Mouse (Mus musculus) embryonic facial prominence, embryonic 13.5 days (tissue): ENCODE measurements around the gene Wdr60. TPM values are rescaled to one million over a fixed set of nuclear protein-coding genes. Genes with fewer than 3 reads are reported as not detected.

Experiments
- ATAC-seq: fragments of 200-750 bp; cut with Nextera tagmentation; 2 replicates; pipeline ENCODE4 v1.8.0; 2017; ENCODE audit warnings: low read depth; ENCODE audit not compliant: insufficient number of reproducible peaks, insufficient read depth, low FRiP score, low TSS enrichment
- H3K27ac ChIP-seq: fragments of 300-500 bp; sonication (generic); 2 replicates; pipeline ENCODE4 v1.5.1; 2015; ENCODE audit warnings: moderate library complexity, mild to moderate bottlenecking, inconsistent platforms
- H3K27me3 ChIP-seq: fragments of 300-500 bp; sonication (generic); 2 replicates; pipeline ENCODE4 v1.6.1; 2015; ENCODE audit warnings: mild to moderate bottlenecking, inconsistent platforms
- H3K36me3 ChIP-seq: fragments of 300-500 bp; sonication (generic); 2 replicates; pipeline ENCODE4 v1.6.1; 2015; ENCODE audit warnings: mild to moderate bottlenecking, inconsistent platforms
- H3K4me1 ChIP-seq: fragments of 300-500 bp; sonication (generic); 2 replicates; pipeline ENCODE4 v1.6.1; 2015; ENCODE audit warnings: inconsistent platforms
- H3K4me2 ChIP-seq: fragments of 300-500 bp; sonication (generic); 2 replicates; pipeline ENCODE4 v1.6.1; 2015; ENCODE audit warnings: moderate library complexity, mild to moderate bottlenecking, inconsistent platforms
- H3K4me3 ChIP-seq: fragments of 300-500 bp; sonication (generic); 2 replicates; pipeline ENCODE4 v1.5.1; 2015; ENCODE audit warnings: mild to moderate bottlenecking, inconsistent platforms
- H3K9ac ChIP-seq: fragments of 300-500 bp; sonication (generic); 2 replicates; pipeline ENCODE4 v1.6.1; 2015; ENCODE audit warnings: mild to moderate bottlenecking, inconsistent platforms
- H3K9me3 ChIP-seq: fragments of 300-500 bp; sonication (generic); 2 replicates; pipeline ENCODE4 v1.6.1; 2016; ENCODE audit warnings: inconsistent platforms
- WGBS: fragments of 180-500 bp; shearing (Covaris S2); methylation state at CpG from one replicate; pipeline ENCODE4 v1.1.7; 2015; ENCODE audit warnings: mixed read lengths; 5-methylcytosine and 5-hydroxymethylcytosine counted together
- polyA plus RNA-seq: library from polyadenylated mRNA; unstranded; fragments of >200 nt; fragmentation: Nextera tagmentation; extraction: Ambion mirVana; gene quantifications from 2 replicates; pipeline ENCODE4 v1.2.1, GENCODE M21; 2015

Gene Wdr60
- polyA plus RNA-seq: 35.6 and 39.3 TPM in 2 replicates

- ATAC-seq: peak; percentile 94
- Histone ChIP-seq H3K9ac (peak within 1 kb of the TSS; percentile 86), H3K4me3 (peak within 1 kb of the TSS; percentile 72), H3K4me2 (peak within 1 kb of the TSS; percentile 67), H3K27ac (peak within 1 kb of the TSS; percentile 85), H3K4me1 (no peaks in the 10 kb centered on the region), H3K9me3 (no peaks in the 10 kb centered on the region), H3K36me3 (no peaks in the 10 kb centered on the region), H3K27me3 (no peaks in the 10 kb centered on the region)
- WGBS: 3% methylated on average over 47 of the region's 47 CpGs
Measured at GRCm38 (mm10) chr12:116262555-116263341, at the start of gene Wdr60. TSS of gene Wdr60 (minus strand) at chr12:116263022.

- Histone ChIP-seq H3K4me2 (no peak overlapping the region), H3K4me1 (no peaks in the 10 kb centered on the region), H3K4me3 (no peak overlapping the region), H3K27me3 (no peaks in the 10 kb centered on the region), H3K27ac (no peak overlapping the region), H3K36me3 (no peaks in the 10 kb centered on the region), H3K9me3 (no peaks in the 10 kb centered on the region), H3K9ac (no peak overlapping the region)
- WGBS: 87% methylated on average over 2 of the region's 2 CpGs
- ATAC-seq: no peak
Measured at GRCm38 (mm10) chr12:116308612-116309011, 45.8 kb upstream of the Wdr60 start.

- no peak overlapping the region for H3K9ac ChIP-seq
- H3K27ac ChIP-seq: no peak overlapping the region
- no peak overlapping the region for H3K4me2 ChIP-seq
- WGBS: 86% methylated on average over 3 of the region's 3 CpGs
- no peaks in the 10 kb centered on the region for H3K36me3 ChIP-seq
- H3K27me3 ChIP-seq: no peaks in the 10 kb centered on the region
- H3K4me3 ChIP-seq: no peak overlapping the region
- no peak for ATAC-seq
- no peaks in the 10 kb centered on the region for H3K4me1 ChIP-seq
- no peaks in the 10 kb centered on the region for H3K9me3 ChIP-seq
Measured at GRCm38 (mm10) chr12:116307870-116308269, 45.0 kb upstream of the Wdr60 start.

GRCm38 (mm10) chr12:116306042-116306441 lies 43.2 kb upstream of the Wdr60 start:
- H3K36me3 ChIP-seq: no peaks in the 10 kb centered on the region
- H3K27me3 ChIP-seq: no peaks in the 10 kb centered on the region
- no peak for ATAC-seq
- H3K9ac ChIP-seq: no peak overlapping the region
- H3K4me1 ChIP-seq: no peaks in the 10 kb centered on the region
- H3K4me3 ChIP-seq: no peak overlapping the region
- 51% methylated on average over 1 of the region's 1 CpGs for WGBS
- H3K27ac ChIP-seq: no peak overlapping the region
- no peaks in the 10 kb centered on the region for H3K9me3 ChIP-seq
- H3K4me2 ChIP-seq: no peak overlapping the region

GRCm38 (mm10) chr12:116302181-116302580 lies 39.4 kb upstream of the Wdr60 start:
- H3K27me3 ChIP-seq: no peaks in the 10 kb centered on the region
- H3K9ac ChIP-seq: no peak overlapping the region
- no peak overlapping the region for H3K27ac ChIP-seq
- H3K4me1 ChIP-seq: no peaks in the 10 kb centered on the region
- no peak for ATAC-seq
- no peaks in the 10 kb centered on the region for H3K9me3 ChIP-seq
- no peak overlapping the region for H3K4me3 ChIP-seq
- no peak overlapping the region for H3K4me2 ChIP-seq
- H3K36me3 ChIP-seq: 0 out of 2 replicates have a peak, but pooled peaks cover 3% of the 10 kb centered on the region

- 100% methylated on average over 2 of the region's 2 CpGs for WGBS
- no peaks in the 10 kb centered on the region for H3K9me3 ChIP-seq
- H3K9ac ChIP-seq: no peak overlapping the region
- no peak overlapping the region for H3K4me3 ChIP-seq
- H3K4me1 ChIP-seq: no peaks in the 10 kb centered on the region
- H3K36me3 ChIP-seq: 0 out of 2 replicates have a peak, but pooled peaks cover 3% of the 10 kb centered on the region
- no peak overlapping the region for H3K4me2 ChIP-seq
- H3K27ac ChIP-seq: no peak overlapping the region
- ATAC-seq: no peak
- H3K27me3 ChIP-seq: no peaks in the 10 kb centered on the region
Measured at GRCm38 (mm10) chr12:116299906-116300305, 37.1 kb upstream of the Wdr60 start.

GRCm38 (mm10) chr12:116293599-116294292 lies 30.9 kb upstream of the Wdr60 start:
- 76% methylated on average over 4 of the region's 4 CpGs for whole genome bisulfite sequencing
- ATAC-seq: no peak
- no peaks in the 10 kb centered on the region for H3K4me1 ChIP-seq
- no peak overlapping the region for H3K4me2 ChIP-seq
- no peak overlapping the region for H3K9ac ChIP-seq
- H3K9me3 ChIP-seq: no peaks in the 10 kb centered on the region
- H3K27me3 ChIP-seq: no peaks in the 10 kb centered on the region
- no peaks in the 10 kb centered on the region for H3K36me3 ChIP-seq
- H3K27ac ChIP-seq: no peak overlapping the region
- H3K4me3 ChIP-seq: no peak overlapping the region

GRCm38 (mm10) chr12:116293185-116293584 lies 30.4 kb upstream of the Wdr60 start:
- Histone ChIP-seq H3K4me1 (no peaks in the 10 kb centered on the region), H3K36me3 (no peaks in the 10 kb centered on the region), H3K4me3 (no peak overlapping the region), H3K9ac (no peak overlapping the region), H3K27ac (no peak overlapping the region), H3K27me3 (no peaks in the 10 kb centered on the region), H3K9me3 (no peaks in the 10 kb centered on the region), H3K4me2 (no peak overlapping the region)
- no peak for ATAC-seq
- 71% methylated on average over 2 of the region's 2 CpGs for WGBS

GRCm38 (mm10) chr12:116283511-116283910 lies 20.7 kb upstream of the Wdr60 start:
- no peaks in the 10 kb centered on the region for H3K36me3 ChIP-seq
- 86% methylated on average over 2 of the region's 2 CpGs for WGBS
- no peak overlapping the region for H3K4me2 ChIP-seq
- peaks cover 10% of the 10 kb centered on the region for H3K4me1 ChIP-seq
- no peak overlapping the region for H3K9ac ChIP-seq
- no peaks in the 10 kb centered on the region for H3K9me3 ChIP-seq
- no peak for ATAC-seq
- H3K27ac ChIP-seq: no peak overlapping the region
- no peak overlapping the region for H3K4me3 ChIP-seq
- no peaks in the 10 kb centered on the region for H3K27me3 ChIP-seq

- WGBS: 94% methylated on average over 2 of the region's 2 CpGs
- H3K4me1 ChIP-seq: peaks cover 10% of the 10 kb centered on the region
- no peak overlapping the region for H3K4me3 ChIP-seq
Measured at GRCm38 (mm10) chr12:116282856-116283255, 20.0 kb upstream of the Wdr60 start.

GRCm38 (mm10) chr12:116281427-116282281 lies 18.8 kb upstream of the Wdr60 start:
- WGBS: under 1% methylated on average over 55 of the region's 55 CpGs
- H3K4me2 ChIP-seq: peak overlapping the region; percentile 99
- peak overlapping the region; percentile 96 for H3K9ac ChIP-seq
- peak; percentile 63 for ATAC-seq
- H3K4me1 ChIP-seq: peaks cover 10% of the 10 kb centered on the region
- H3K4me3 ChIP-seq: peak overlapping the region; percentile 94
- no peaks in the 10 kb centered on the region for H3K36me3 ChIP-seq
- no peaks in the 10 kb centered on the region for H3K27me3 ChIP-seq
- H3K27ac ChIP-seq: peak overlapping the region; percentile 97
- H3K9me3 ChIP-seq: no peaks in the 10 kb centered on the region

More at GRCm38 (mm10) chr12:116282856-116283255, 20.0 kb upstream of the Wdr60 start:
- H3K27ac ChIP-seq: no peak overlapping the region
- H3K27me3 ChIP-seq: no peaks in the 10 kb centered on the region
- 0 out of 2 replicates have a peak overlapping the region, but pooled peaks have one; percentile 16 for H3K4me2 ChIP-seq
- no peaks in the 10 kb centered on the region for H3K36me3 ChIP-seq
- ATAC-seq: no peak
- no peak overlapping the region for H3K9ac ChIP-seq
- H3K9me3 ChIP-seq: no peaks in the 10 kb centered on the region
